Mouse (Mus musculus): ENCODE results near the gene Cenpk. TPM values are rescaled to one million over a fixed set of nuclear protein-coding genes. Genes with fewer than 3 reads are reported as not detected.

The Cenpk gene
- polyA plus RNA-seq, 2 experiments from 2014 or later: 2.6 to 5.6 TPM

Other genes with a start within 250 kb of the Cenpk start
- 10 to 100 TPM in 1 of 2 experiments, 1 to 10 TPM in 1; 8.4 to 10.9 TPM for gene Nln, start 119.0 kb upstream of the Cenpk start, polyA plus RNA-seq (2017; shearing (Covaris generic))
- gene Sgtb, start 118.9 kb upstream of the Cenpk start, polyA plus RNA-seq (2017; shearing (Covaris generic)): under 1 TPM; 0.17 to 0.71 TPM
- 10 to 100 TPM; 42.1 to 48.5 TPM for gene Trappc13, start 50.1 kb upstream of the Cenpk start, polyA plus RNA-seq (2017; shearing (Covaris generic))
- gene Trim23, start 49.8 kb upstream of the Cenpk start, polyA plus RNA-seq (2017; shearing (Covaris generic)): 10 to 100 TPM; 19.4 to 25.5 TPM
- gene Ppwd1, start 232 bp downstream of the Cenpk start, polyA plus RNA-seq (2017; shearing (Covaris generic)): 10 to 100 TPM; 14.9 to 15.6 TPM
- gene Adamts6, start 59.2 kb downstream of the Cenpk start, polyA plus RNA-seq (2017; shearing (Covaris generic)): 10 to 100 TPM; 24.2 to 26.5 TPM